In the genomic region with DNA sequence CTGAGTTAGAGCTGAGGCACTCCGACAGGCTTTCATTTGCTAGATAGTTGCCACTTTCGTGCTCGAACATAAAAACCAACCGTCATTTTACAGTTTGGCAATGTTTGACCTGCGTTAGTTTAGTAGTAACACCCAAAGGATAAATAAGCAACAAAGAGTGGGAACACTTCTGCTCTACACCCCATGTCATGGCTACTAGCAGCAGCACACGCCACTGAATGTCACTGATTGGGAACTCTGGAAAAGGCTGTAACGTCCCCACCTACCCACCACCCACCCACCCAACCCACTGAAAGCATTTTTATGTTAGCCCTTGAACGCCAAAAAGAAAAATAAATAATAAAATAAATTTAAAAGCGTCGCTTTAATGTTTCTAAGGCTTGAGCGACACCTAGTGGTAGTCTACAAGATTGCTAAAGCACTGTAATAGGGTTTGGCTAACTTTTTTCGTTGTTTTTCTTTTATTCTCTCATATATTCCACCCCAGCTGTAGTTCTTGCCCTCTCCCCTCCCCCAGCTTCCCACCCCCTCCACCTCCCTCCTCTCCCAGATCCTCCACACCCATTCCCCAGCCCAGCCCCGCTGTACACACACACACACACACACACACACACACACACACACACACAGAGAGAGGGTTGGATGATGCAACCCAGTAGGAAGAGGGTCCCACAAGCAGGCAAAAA, we compare ENCODE assay signal across 8 mouse cellular contexts.
DNase-seq lines count a peak whose midpoint lies in the region; ATAC-seq and TF ChIP-seq lines count a peak whose summit lies in the region.

No protein-coding gene starts in this region.

- H3K4me1 ChIP-seq in E14TG2a.4 (replicated peaks; ENCODE audit: low read depth, low read length), result peaks cover 15% of the 10 kb centered on the region
- no peaks in the 10 kb centered on the region for H3K4me1 ChIP-seq in forebrain, embryonic 14.5 days (ENCODE audit: control insufficient read depth, insufficient read depth, low read length)
- no peaks in the 10 kb centered on the region for H3K4me1 ChIP-seq in limb, embryonic 14.5 days (ENCODE audit: control insufficient read depth, insufficient read depth, low read length)

- no peaks in the 10 kb centered on the region for H3K36me3 ChIP-seq in E14TG2a.4 (ENCODE audit: insufficient read depth, low read length)
- H3K36me3 ChIP-seq in forebrain, embryonic 14.5 days (ENCODE audit: control insufficient read depth, insufficient read depth, low read length), result no peaks in the 10 kb centered on the region
- no peaks in the 10 kb centered on the region for H3K36me3 ChIP-seq in limb, embryonic 14.5 days (ENCODE audit: control insufficient read depth, insufficient read depth, low read length)

- H3K4me3 ChIP-seq in E14TG2a.4 (replicated peaks; ENCODE audit: low read length), result no peak overlapping the region
- H3K4me3 ChIP-seq in forebrain, embryonic 14.5 days (ENCODE audit: low read depth, low read length), result no peak overlapping the region
- no peak overlapping the region for H3K4me3 ChIP-seq in limb, embryonic 14.5 days (replicated peaks; ENCODE audit: low read length)

- peaks cover 13% of the 10 kb centered on the region for H3K9me3 ChIP-seq in E14TG2a.4 (ENCODE audit: low read length)
- no peaks in the 10 kb centered on the region for H3K9me3 ChIP-seq in forebrain, embryonic 14.5 days (replicated peaks; ENCODE audit: control insufficient read depth, low read length)
- H3K9me3 ChIP-seq in limb, embryonic 14.5 days (ENCODE audit: control insufficient read depth, low read length), result no peaks in the 10 kb centered on the region

- H3K9ac ChIP-seq in forebrain, embryonic 14.5 days (ENCODE audit: low read length), result no peak overlapping the region
- no peak overlapping the region for H3K9ac ChIP-seq in limb, embryonic 14.5 days (ENCODE audit: low read depth, low read length, severe bottlenecking)

- no peak overlapping the region for H3K27ac ChIP-seq in forebrain, embryonic 14.5 days (ENCODE audit: low read depth, low read length)
- no peak overlapping the region for H3K27ac ChIP-seq in limb, embryonic 14.5 days (replicated peaks; ENCODE audit: low read depth, low read length)

- 30% methylated on average over 13 of the region's 13 CpGs for WGBS in forebrain, embryonic 14.5 days
- whole genome bisulfite sequencing in limb, embryonic 14.5 days, result 30% methylated on average over 13 of the region's 13 CpGs

- peak; percentile 51 for TF ChIP-seq CTCF in E14TG2a.4 (conservative IDR thresholded peaks at IDR 0.05; ENCODE audit: low read length)

- peaks cover 26% of the 10 kb centered on the region for H3K27me3 ChIP-seq in E14TG2a.4 (ENCODE audit: insufficient read depth, low read length)
- no peaks in the 10 kb centered on the region for H3K27me3 ChIP-seq in forebrain, embryonic 14.5 days (replicated peaks; ENCODE audit: control insufficient read depth, insufficient read depth, low read length)
- H3K27me3 ChIP-seq in limb, embryonic 14.5 days (ENCODE audit: control insufficient read depth, insufficient read depth, low read length), result no peaks in the 10 kb centered on the region

- TF ChIP-seq POLR2A in limb, embryonic 14.5 days (IDR thresholded peaks at IDR 0.05; ENCODE audit: borderline replicate concordance, extremely low read depth, insufficient read depth, insufficient read length), result no peak

- peak; percentile 10 to 53 for DNase-seq in heart, adult 18-20 months
- DNase-seq in heart, adult 9 months (ENCODE audit: low spot score in 2 of 2), result no peak
- peak; percentile 79 for DNase-seq in forebrain, embryonic 14.5 days (ENCODE audit: low spot score)
- peak; percentile 84 for DNase-seq in limb, embryonic 14.5 days (ENCODE audit: low spot score)
- peak; percentile 78 for DNase-seq in retina, embryonic 14.5 days (ENCODE audit: low spot score)
- no peak for DNase-seq in urinary bladder, postnatal 36 days (ENCODE audit: low spot score in 2 of 2)
- no peak for DNase-seq in frontal cortex, postnatal 14 days (ENCODE audit: low spot score in 2 of 2)

- H3K4me2 ChIP-seq in forebrain, embryonic 14.5 days (ENCODE audit: low read length), result peak overlapping the region; percentile 29; the same call in 1 of the 2 replicates
- H3K4me2 ChIP-seq in limb, embryonic 14.5 days (replicated peaks; ENCODE audit: low read depth, low read length, severe bottlenecking), result peak overlapping the region; percentile 35; the same call in 1 of the 2 replicates

- peak; percentile 50; the same call in 1 of the 2 replicates for ATAC-seq in forebrain, embryonic 14.5 days
- ATAC-seq in limb, embryonic 14.5 days (ENCODE audit: low FRiP score, low read depth), result no peak

Comparison
In these comparisons a context has a peak if more than half of its experiments do, and no peak if none do; other contexts are left out.
1. DNase-seq: peak in heart, adult 18-20 months (2 of 2), forebrain, embryonic 14.5 days (single experiment), limb, embryonic 14.5 days (single experiment) and retina, embryonic 14.5 days (single experiment); none in heart, adult 9 months (0 of 2), urinary bladder, postnatal 36 days (0 of 2) and frontal cortex, postnatal 14 days (0 of 2).